Mouse (Mus musculus) mouse trophoblast stem cell (cell line): ENCODE measurements at regions not wholly inside any gene's neighbourhood (a gene's known extent, or its start where the extent isn't known, plus 50 kb on each side); places are given as distances from the start of the nearest gene placed in this dataset.

Experiments
- in situ Hi-C, 2 experiments: fragments of 300-500 bp; cut with MseI, MboI; formaldehyde crosslinking; loops; 2 replicates in 1 of 2; 3 replicates in 1 of 2; pipeline ENCODE4 v1.15.1; 2025

GRCm38 (mm10) chr4:142641069-142641468 is 401.9 kb upstream of the Kazn start:
- in situ Hi-C loops, result no loop called here

- in situ Hi-C loops, result no loop called here
These were observed 400.1 kb upstream of the Kazn start for GRCm38 (mm10) chr4:142639340-142639733.

- in situ Hi-C loops, result no loop called here
These were observed 399.6 kb upstream of the Kazn start for GRCm38 (mm10) chr4:142638733-142639339.

- in situ Hi-C loops, result no loop called here
These were observed 398.9 kb upstream of the Kazn start for GRCm38 (mm10) chr4:142638057-142638456.

- in situ Hi-C loops, result no loop called here
These were observed 395.2 kb upstream of the Kazn start for GRCm38 (mm10) chr4:142634398-142634797.

DNA sequence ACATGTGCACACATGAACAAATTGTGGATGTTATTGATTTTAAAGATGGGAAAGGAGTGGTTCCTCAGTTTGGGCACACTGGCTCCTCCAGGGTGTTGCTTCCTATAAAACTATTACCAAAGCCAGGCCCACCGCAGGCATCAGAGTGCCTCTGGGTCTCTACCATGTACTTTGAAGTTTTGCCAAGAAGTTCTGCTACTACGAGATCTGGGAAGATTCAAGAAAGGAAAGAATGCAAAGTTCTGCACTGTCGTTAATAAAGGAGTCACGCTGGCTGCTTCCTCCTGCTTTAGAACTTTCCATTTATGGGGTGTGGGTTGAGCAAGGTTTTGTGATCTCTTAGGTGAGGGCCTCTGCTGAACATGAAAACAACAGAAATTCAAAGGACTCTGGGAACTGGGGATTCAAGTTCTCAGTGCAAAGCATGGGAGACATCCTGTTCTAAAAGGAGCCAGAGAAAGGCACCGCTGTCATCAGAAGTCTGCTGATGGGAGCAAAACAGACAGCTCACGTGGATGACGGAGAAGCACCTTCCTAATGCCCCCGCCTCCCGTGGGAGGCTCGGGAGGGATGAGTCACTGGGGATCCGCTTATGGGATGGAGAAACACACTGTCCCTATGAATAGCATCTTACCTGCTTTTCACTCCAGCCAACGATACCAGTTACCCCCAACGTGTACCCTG is 394.6 kb upstream of the Kazn start:
- in situ Hi-C loops, result no loop called here

DNA sequence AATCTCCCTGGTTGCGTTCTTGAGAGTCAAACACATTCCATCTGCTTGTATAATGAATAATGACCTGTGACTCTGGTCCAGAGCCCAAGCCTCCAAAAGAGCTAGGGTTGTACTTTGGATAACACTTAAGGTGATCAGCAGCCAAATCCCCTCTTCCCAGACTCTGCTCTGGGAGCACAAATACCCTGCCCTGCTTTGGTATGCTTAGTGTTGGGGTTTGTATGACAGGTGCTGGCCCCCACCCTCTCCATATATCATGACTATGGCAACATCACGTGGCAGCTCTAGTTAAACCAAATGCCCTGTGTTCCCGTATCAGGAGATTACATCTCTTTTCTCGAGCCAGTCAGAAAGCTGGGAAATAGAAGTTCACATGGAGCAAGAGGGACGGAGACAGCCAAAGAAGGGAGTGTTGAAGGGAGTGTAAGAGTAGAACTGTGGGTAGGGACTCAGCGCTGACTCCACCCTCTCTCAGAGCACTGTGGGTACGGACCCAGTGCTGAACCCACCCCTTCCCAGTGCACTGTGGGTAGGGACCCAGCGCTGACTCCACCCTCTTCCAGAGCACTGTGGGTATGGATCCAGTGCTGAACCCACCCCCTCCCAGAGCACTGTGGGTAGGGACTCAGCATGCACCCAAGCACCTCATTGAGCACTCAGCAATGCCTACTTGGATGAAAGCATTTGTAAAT is 387.4 kb upstream of the Kazn start:
- in situ Hi-C loops, result no loop called here

- in situ Hi-C loops, result no loop called here
These were observed 386.3 kb upstream of the Kazn start for GRCm38 (mm10) chr4:142625456-142625855.

GRCm38 (mm10) chr4:142622151-142622861 is 383.1 kb upstream of the Kazn start:
- in situ Hi-C loops, result no loop called here

GRCm38 (mm10) chr4:142619396-142619795 is 380.2 kb upstream of the Kazn start:
- in situ Hi-C loops, result no loop called here

DNA sequence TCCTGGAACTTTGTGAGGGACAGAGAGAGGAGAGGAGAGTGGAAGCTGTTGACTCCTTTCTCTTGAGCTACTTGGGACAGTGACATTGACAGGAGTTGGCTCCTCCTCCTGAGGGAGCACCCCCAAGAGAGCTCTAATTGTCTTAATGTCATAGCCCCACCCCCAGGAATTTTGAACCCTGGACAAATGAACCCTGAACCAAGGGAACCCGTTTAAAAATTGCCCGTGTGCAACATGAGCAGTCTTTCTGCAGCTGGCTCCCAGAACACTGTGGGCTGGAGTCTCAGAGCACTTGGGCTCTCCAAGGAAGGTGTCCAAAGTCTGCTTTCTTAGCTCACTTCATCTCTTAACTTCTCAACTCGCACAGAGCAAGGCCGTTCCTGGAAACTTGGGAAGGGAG is 379.6 kb upstream of the Kazn start:
- in situ Hi-C loops, result no loop called here

GRCm38 (mm10) chr4:142617676-142618075 is 378.5 kb upstream of the Kazn start:
- in situ Hi-C loops, result no loop called here

- in situ Hi-C loops, result no loop called here
These were observed 377.7 kb upstream of the Kazn start for GRCm38 (mm10) chr4:142616901-142617300.

- in situ Hi-C loops, result no loop called here
These were observed 365.9 kb upstream of the Kazn start for GRCm38 (mm10) chr4:142605098-142605497.

- in situ Hi-C loops, result no loop called here
These were observed 358.0 kb upstream of the Kazn start for GRCm38 (mm10) chr4:142597214-142597613.

DNA sequence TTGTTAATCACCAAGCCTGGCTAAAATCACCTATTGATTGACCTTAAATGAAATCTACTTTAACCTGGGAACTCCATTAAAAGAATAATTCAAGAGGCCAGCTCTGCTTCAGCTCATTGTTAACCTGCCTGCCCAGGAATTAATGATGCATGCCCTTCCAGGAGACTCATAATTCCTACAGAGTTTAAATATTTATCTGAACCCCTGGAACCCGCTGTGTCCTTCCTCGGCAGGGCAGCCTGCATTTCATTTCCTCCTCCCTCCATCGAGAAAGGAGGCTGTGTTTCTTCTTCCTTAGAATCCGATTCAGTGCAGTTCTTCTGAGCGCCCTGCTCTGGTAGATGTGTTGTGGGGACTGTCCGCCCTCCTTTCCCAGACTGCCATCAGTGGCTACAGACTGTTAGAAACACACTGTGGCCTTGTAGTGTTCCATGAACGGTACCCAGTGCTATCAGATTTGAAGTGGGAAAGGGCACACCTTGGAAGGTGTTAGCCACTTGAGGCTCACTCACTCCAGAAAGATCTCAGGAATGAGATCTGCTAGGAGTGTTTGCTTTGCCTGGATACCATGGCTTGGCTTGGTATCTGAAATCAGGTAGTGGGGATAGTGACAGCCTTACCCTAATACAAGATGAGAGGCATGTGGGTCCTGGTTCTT is 350.0 kb upstream of the Kazn start:
- in situ Hi-C loops, result no loop called here

- in situ Hi-C loops, result no loop called here
These were observed 349.4 kb upstream of the Kazn start for GRCm38 (mm10) chr4:142588418-142589083.

GRCm38 (mm10) chr4:142587345-142588035 is 348.3 kb upstream of the Kazn start:
- in situ Hi-C loops, result no loop called here

DNA sequence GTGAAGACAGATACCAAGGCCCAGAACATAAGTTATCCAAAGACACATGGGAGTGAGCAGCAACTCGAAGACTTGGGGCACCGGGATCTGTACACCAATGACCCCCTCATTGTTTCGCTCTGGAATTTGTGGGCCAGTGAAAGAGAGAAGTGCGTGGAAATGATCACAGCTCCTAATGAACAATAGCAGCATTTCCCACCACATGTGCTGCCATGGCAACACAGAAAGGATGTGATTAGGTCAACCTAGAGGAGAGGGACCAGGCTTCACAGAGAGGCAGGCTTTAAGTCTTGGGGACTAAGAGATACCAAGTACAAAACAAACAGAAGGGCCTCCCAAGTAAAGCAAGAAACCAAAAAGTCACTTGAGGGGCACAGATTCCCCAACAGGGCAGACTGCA is 339.3 kb upstream of the Kazn start:
- in situ Hi-C loops, result no loop called here

- in situ Hi-C loops, result no loop called here
These were observed 338.3 kb upstream of the Kazn start for GRCm38 (mm10) chr4:142577519-142577918.

GRCm38 (mm10) chr4:142574528-142574927 is 335.3 kb upstream of the Kazn start:
- in situ Hi-C loops, result no loop called here
